Mouse (Mus musculus) ES-E14 (cell line): ENCODE data around the gene Gm20403.

ENCODE experiments used
- CHD2 ChIP-seq: IDR thresholded peaks from 2 replicates; pipeline ENCODE4 v1.6.1; 2014; ENCODE audit warnings: mild to moderate bottlenecking, low read depth, low read length, inconsistent platforms
- HCFC1 ChIP-seq: IDR thresholded peaks from 2 replicates; pipeline ENCODE4 v1.6.1; 2012; ENCODE audit warnings: low read length, inconsistent platforms, borderline replicate concordance; ENCODE audit not compliant: insufficient read depth
- MAFK ChIP-seq: IDR thresholded peaks from 2 replicates; pipeline ENCODE4 v1.6.1; 2014; ENCODE audit warnings: mild to moderate bottlenecking, low read depth, low read length, inconsistent platforms; ENCODE audit not compliant: insufficient read depth
- ZC3H11A ChIP-seq: IDR thresholded peaks from 2 replicates; pipeline ENCODE4 v1.6.1; 2012; ENCODE audit warnings: low read depth, mild to moderate bottlenecking, inconsistent platforms, low read length, borderline replicate concordance
- ZNF384 ChIP-seq: IDR thresholded peaks from 2 replicates; pipeline ENCODE4 v1.6.1; 2012; ENCODE audit warnings: low read depth, low read length, inconsistent platforms

GRCm38 (mm10) chr12:54984701-54985256 is 1.6 kb downstream of the Gm20403 start:
- TF ChIP-seq ZC3H11A (no peak), HCFC1 (no peak), ZNF384 (no peak), CHD2 (no peak), MAFK (no peak)
